Mouse (Mus musculus): ENCODE data around the gene Bbox1. TPM values are rescaled to one million over a fixed set of nuclear protein-coding genes. Genes with fewer than 3 reads are reported as not detected.

Gene Bbox1
- polyA plus RNA-seq, 1 experiment from 2014 or later, result 1.1 TPM

GRCm38 (mm10) chr2:110229143-110230087 lies 84.9 kb downstream of the Bbox1 start:
- no peak for DNase-seq (ENCODE audit: low spot score)
- Histone ChIP-seq H3K36me3 (ENCODE audit: control insufficient read depth, insufficient read depth, low read length) (no peaks in the 10 kb centered on the region), H3K9ac (ENCODE audit: low read depth, low read length) (no peak overlapping the region), H3K4me1 (replicated peaks; ENCODE audit: control insufficient read depth, insufficient read depth, low read length) (no peaks in the 10 kb centered on the region; the same call in 1 of the 2 replicates), H3K4me2 (no peak overlapping the region), H3K27ac (ENCODE audit: low read depth, low read length) (no peak overlapping the region), H3K27me3 (replicated peaks; ENCODE audit: control insufficient read depth, insufficient read depth, low read length) (no peaks in the 10 kb centered on the region), H3K9me3 (ENCODE audit: control insufficient read depth, low read length) (no peaks in the 10 kb centered on the region), H3K4me3 (ENCODE audit: low read depth, low read length) (no peak overlapping the region)
- 31% methylated on average over 15 of the region's 15 CpGs for WGBS
- peak; percentile 57 for ATAC-seq (replicated peaks; ENCODE audit: low FRiP score)

DNA sequence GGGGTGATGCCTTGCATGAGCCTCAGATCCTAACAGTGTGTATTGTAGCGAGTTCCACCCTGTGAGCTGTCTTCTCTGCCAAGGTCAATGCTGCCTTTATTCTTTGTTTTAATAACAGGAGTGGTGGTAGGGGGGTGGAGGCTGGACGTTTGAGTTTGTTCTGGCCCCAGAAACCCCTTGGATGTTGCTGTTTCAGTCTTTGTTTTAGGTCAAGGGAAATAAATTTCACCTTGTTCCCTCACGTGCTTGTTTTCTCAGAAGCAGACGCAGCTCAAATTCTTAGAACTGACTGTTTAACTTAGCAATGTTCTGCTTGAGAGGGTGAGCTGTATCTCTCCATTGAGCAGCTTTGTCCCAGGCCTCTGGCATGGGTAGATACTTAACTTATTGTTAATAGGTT lies 87.9 kb downstream of the Bbox1 start:
- no peak for DNase-seq (ENCODE audit: low spot score)

GRCm38 (mm10) chr2:110225969-110226368 lies 88.4 kb downstream of the Bbox1 start:
- Histone ChIP-seq H3K4me3 (ENCODE audit: low read depth, low read length) (no peak overlapping the region), H3K9ac (ENCODE audit: low read depth, low read length) (no peak overlapping the region), H3K4me2 (no peak overlapping the region), H3K4me1 (replicated peaks; ENCODE audit: control insufficient read depth, insufficient read depth, low read length) (no peaks in the 10 kb centered on the region; the same call in 1 of the 2 replicates), H3K27ac (ENCODE audit: low read depth, low read length) (no peak overlapping the region), H3K9me3 (ENCODE audit: control insufficient read depth, low read length) (no peaks in the 10 kb centered on the region), H3K36me3 (ENCODE audit: control insufficient read depth, insufficient read depth, low read length) (no peaks in the 10 kb centered on the region), H3K27me3 (replicated peaks; ENCODE audit: control insufficient read depth, insufficient read depth, low read length) (no peaks in the 10 kb centered on the region)
- ATAC-seq (replicated peaks; ENCODE audit: low FRiP score) (no peak), DNase-seq (ENCODE audit: low spot score) (no peak)

More for the DNA sequence above, 87.9 kb downstream of the Bbox1 start:
- H3K27ac ChIP-seq (ENCODE audit: low read depth, low read length), result no peak overlapping the region
- H3K36me3 ChIP-seq (ENCODE audit: control insufficient read depth, insufficient read depth, low read length), result no peaks in the 10 kb centered on the region
- WGBS, result 66% methylated on average over 4 of the region's 4 CpGs
- H3K9ac ChIP-seq (ENCODE audit: low read depth, low read length), result no peak overlapping the region
- H3K4me3 ChIP-seq (ENCODE audit: low read depth, low read length), result no peak overlapping the region
- H3K9me3 ChIP-seq (ENCODE audit: control insufficient read depth, low read length), result no peaks in the 10 kb centered on the region
- H3K27me3 ChIP-seq (replicated peaks; ENCODE audit: control insufficient read depth, insufficient read depth, low read length), result no peaks in the 10 kb centered on the region
- no peak for ATAC-seq (replicated peaks; ENCODE audit: low FRiP score)
- no peaks in the 10 kb centered on the region; the same call in 1 of the 2 replicates for H3K4me1 ChIP-seq (replicated peaks; ENCODE audit: control insufficient read depth, insufficient read depth, low read length)
- H3K4me2 ChIP-seq, result no peak overlapping the region

DNA sequence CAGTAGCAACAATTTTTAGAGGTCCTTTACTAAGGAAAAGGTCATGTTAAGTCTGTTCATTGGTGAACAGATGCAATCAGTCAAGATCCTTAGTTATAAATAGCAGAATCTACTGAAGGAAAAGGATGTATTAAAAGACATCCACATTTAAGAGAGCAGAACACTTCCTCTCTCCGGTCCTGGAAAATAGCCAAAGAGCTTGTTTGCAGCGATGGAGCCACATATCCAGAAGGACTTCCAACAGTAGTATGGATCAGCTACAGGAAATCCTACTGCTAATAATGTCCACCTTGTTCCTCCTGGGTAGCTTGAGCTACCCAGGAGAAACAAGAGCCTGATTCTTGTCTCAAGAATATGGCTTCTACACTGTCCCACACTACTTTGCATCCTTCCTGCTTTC lies 91.6 kb downstream of the Bbox1 start:
- H3K36me3 ChIP-seq (ENCODE audit: control insufficient read depth, insufficient read depth, low read length), result no peaks in the 10 kb centered on the region
- no peak overlapping the region for H3K4me3 ChIP-seq (ENCODE audit: low read depth, low read length)
- no peaks in the 10 kb centered on the region for H3K4me1 ChIP-seq (replicated peaks; ENCODE audit: control insufficient read depth, insufficient read depth, low read length)
- DNase-seq (ENCODE audit: low spot score) (no peak), ATAC-seq (replicated peaks; ENCODE audit: low FRiP score) (no peak)
- H3K9ac ChIP-seq (ENCODE audit: low read depth, low read length), result no peak overlapping the region
- 85% methylated on average over 2 of the region's 2 CpGs for WGBS
- no peak overlapping the region for H3K27ac ChIP-seq (ENCODE audit: low read depth, low read length)
- no peak overlapping the region for H3K4me2 ChIP-seq
- H3K9me3 ChIP-seq (ENCODE audit: control insufficient read depth, low read length), result no peaks in the 10 kb centered on the region
- no peaks in the 10 kb centered on the region for H3K27me3 ChIP-seq (replicated peaks; ENCODE audit: control insufficient read depth, insufficient read depth, low read length)

GRCm38 (mm10) chr2:110220492-110220891 lies 93.9 kb downstream of the Bbox1 start:
- no peaks in the 10 kb centered on the region for H3K27me3 ChIP-seq (replicated peaks; ENCODE audit: control insufficient read depth, insufficient read depth, low read length)
- DNase-seq (ENCODE audit: low spot score), result no peak
- H3K4me1 ChIP-seq (replicated peaks; ENCODE audit: control insufficient read depth, insufficient read depth, low read length), result no peaks in the 10 kb centered on the region
- H3K27ac ChIP-seq (ENCODE audit: low read depth, low read length), result no peak overlapping the region
- ATAC-seq (replicated peaks; ENCODE audit: low FRiP score), result no peak
- H3K9me3 ChIP-seq (ENCODE audit: control insufficient read depth, low read length), result no peaks in the 10 kb centered on the region
- H3K9ac ChIP-seq (ENCODE audit: low read depth, low read length), result no peak overlapping the region
- no peak overlapping the region for H3K4me2 ChIP-seq
- 68% methylated on average over 1 of the region's 1 CpGs for WGBS
- H3K36me3 ChIP-seq (ENCODE audit: control insufficient read depth, insufficient read depth, low read length), result no peaks in the 10 kb centered on the region
- no peak overlapping the region for H3K4me3 ChIP-seq (ENCODE audit: low read depth, low read length)

- H3K27ac ChIP-seq (ENCODE audit: low read depth, low read length), result no peak overlapping the region
- DNase-seq (ENCODE audit: low spot score), result no peak
- H3K4me3 ChIP-seq (ENCODE audit: low read depth, low read length), result no peak overlapping the region
- H3K36me3 ChIP-seq (ENCODE audit: control insufficient read depth, insufficient read depth, low read length), result no peaks in the 10 kb centered on the region
- no peaks in the 10 kb centered on the region for H3K27me3 ChIP-seq (replicated peaks; ENCODE audit: control insufficient read depth, insufficient read depth, low read length)
- H3K9me3 ChIP-seq (ENCODE audit: control insufficient read depth, low read length), result no peaks in the 10 kb centered on the region
- no peaks in the 10 kb centered on the region for H3K4me1 ChIP-seq (replicated peaks; ENCODE audit: control insufficient read depth, insufficient read depth, low read length)
- H3K4me2 ChIP-seq, result no peak overlapping the region
- no peak for ATAC-seq (replicated peaks; ENCODE audit: low FRiP score)
- no peak overlapping the region for H3K9ac ChIP-seq (ENCODE audit: low read depth, low read length)
- 63% methylated on average over 3 of the region's 3 CpGs for WGBS
Measured at GRCm38 (mm10) chr2:110215685-110216058, 98.7 kb downstream of the Bbox1 start.

DNA sequence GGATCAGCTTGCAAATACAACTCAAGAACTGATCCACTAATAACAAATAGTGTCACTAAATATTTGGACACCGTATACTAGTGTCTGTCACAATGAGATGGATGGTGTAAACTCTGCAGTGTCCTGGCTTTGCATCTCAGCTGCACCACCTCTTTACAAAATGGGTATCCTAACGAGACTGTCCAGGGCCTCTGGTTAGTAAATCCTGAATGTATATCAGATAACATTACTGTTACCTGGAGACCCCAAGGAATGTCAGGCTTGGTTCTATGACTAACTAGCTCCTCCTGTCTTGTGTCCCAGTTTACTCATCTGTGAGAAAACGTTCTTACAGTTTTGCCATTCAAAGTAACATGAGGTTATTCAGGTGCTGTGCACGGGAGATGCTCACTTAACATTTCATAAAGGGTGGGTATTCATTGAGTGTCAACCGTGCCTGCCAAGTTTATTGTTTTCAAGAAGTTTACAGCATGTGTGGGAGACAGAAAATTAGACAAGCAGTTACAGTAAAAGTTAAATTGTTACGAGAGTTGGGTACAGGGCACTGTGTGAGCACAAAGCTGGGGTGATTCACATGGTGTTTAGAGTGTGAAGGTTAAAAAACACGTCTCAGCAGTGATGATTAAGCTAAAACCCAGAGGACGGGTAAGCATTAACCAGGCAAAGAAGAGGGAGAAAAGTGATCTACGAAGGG lies 99.2 kb downstream of the Bbox1 start:
- 61% methylated on average over 9 of the region's 9 CpGs for WGBS
- Histone ChIP-seq H3K27me3 (replicated peaks; ENCODE audit: control insufficient read depth, insufficient read depth, low read length) (no peaks in the 10 kb centered on the region), H3K27ac (ENCODE audit: low read depth, low read length) (no peak overlapping the region)

GRCm38 (mm10) chr2:110214278-110214677 lies 100.1 kb downstream of the Bbox1 start:
- ATAC-seq (replicated peaks; ENCODE audit: low FRiP score), result no peak
- H3K4me2 ChIP-seq, result no peak overlapping the region
- 71% methylated on average over 4 of the region's 4 CpGs for WGBS
- DNase-seq (ENCODE audit: low spot score), result no peak
- H3K27me3 ChIP-seq (replicated peaks; ENCODE audit: control insufficient read depth, insufficient read depth, low read length), result no peaks in the 10 kb centered on the region
- no peaks in the 10 kb centered on the region for H3K9me3 ChIP-seq (ENCODE audit: control insufficient read depth, low read length)
- no peak overlapping the region for H3K9ac ChIP-seq (ENCODE audit: low read depth, low read length)
- no peaks in the 10 kb centered on the region for H3K4me1 ChIP-seq (replicated peaks; ENCODE audit: control insufficient read depth, insufficient read depth, low read length)
- H3K4me3 ChIP-seq (ENCODE audit: low read depth, low read length), result no peak overlapping the region
- no peaks in the 10 kb centered on the region for H3K36me3 ChIP-seq (ENCODE audit: control insufficient read depth, insufficient read depth, low read length)
- H3K27ac ChIP-seq (ENCODE audit: low read depth, low read length), result no peak overlapping the region

More for the DNA sequence above, 99.2 kb downstream of the Bbox1 start:
- H3K4me1 ChIP-seq (replicated peaks; ENCODE audit: control insufficient read depth, insufficient read depth, low read length), result no peaks in the 10 kb centered on the region
- H3K4me2 ChIP-seq, result no peak overlapping the region
- DNase-seq (ENCODE audit: low spot score), result no peak
- no peaks in the 10 kb centered on the region for H3K9me3 ChIP-seq (ENCODE audit: control insufficient read depth, low read length)
- H3K9ac ChIP-seq (ENCODE audit: low read depth, low read length), result no peak overlapping the region
- ATAC-seq (replicated peaks; ENCODE audit: low FRiP score), result no peak
- no peak overlapping the region for H3K4me3 ChIP-seq (ENCODE audit: low read depth, low read length)
- H3K36me3 ChIP-seq (ENCODE audit: control insufficient read depth, insufficient read depth, low read length), result no peaks in the 10 kb centered on the region
